Mouse (Mus musculus): ENCODE data around the gene Gucd1. TPM values are rescaled to one million over a fixed set of nuclear protein-coding genes. Genes with fewer than 3 reads are reported as not detected.
"Not testable (repeated sequence)": the region's sequence is repeated elsewhere in the genome, so short reads cannot be mapped to it uniquely, and the experiment has no call there.

The Gucd1 gene
- total and polyA plus RNA-seq, 3 experiments = 16.8 to 19.0 (median 18.0) TPM

GRCm38 (mm10) chr10:75500345-75500744 lies 17.4 kb downstream of the Gucd1 start:
- Histone ChIP-seq H3K9ac (ENCODE audit: insufficient read depth, low read depth) (no peak overlapping the region), H3K4me3 (replicated peaks in 1 of 3; ENCODE audit: low read depth in 2 of 3, low read length in 2 of 3, poor library complexity in 1 of 3) (no peak overlapping the region), H3K4me2 (ENCODE audit: insufficient read depth, low read depth, poor library complexity, severe bottlenecking) (no peak overlapping the region), H3K27ac (ENCODE audit: insufficient read depth, low read depth) (no peak overlapping the region), H3K79me2 (replicated peaks; ENCODE audit: control insufficient read depth, extremely low read depth, insufficient read depth, poor library complexity, severe bottlenecking) (no peaks in the 10 kb centered on the region), H3K9me3 (replicated peaks; ENCODE audit: low read length) (no peaks in the 10 kb centered on the region), H3K27me3 (replicated peaks) (no peaks in the 10 kb centered on the region), H3K4me1 (ENCODE audit: control insufficient read depth in 1 of 2, insufficient read depth in 2 of 2) (peaks cover 2 to 16% of the 10 kb centered on the region in 2 experiments; a peak in 3 of 4 replicates), H3K36me3 (replicated peaks in 1 of 2; ENCODE audit: control insufficient read depth in 1 of 2, insufficient read depth in 1 of 2, low read length in 1 of 2) (peaks cover 0 to 4% of the 10 kb centered on the region in 2 experiments)
- dilution Hi-C loops (cut with MboI; ENCODE audit: extremely low pct_ligation_motif_present, extremely low pct_unique_long_range_greater_than_20kb, low sequenced_read_pairs) = no loop called here
- in situ Hi-C loops (cut with MboI; ENCODE audit: low pct_ligation_motif_present, low pct_unique_long_range_greater_than_20kb, low sequenced_read_pairs) = loop anchor here (10.0 kb wide), 1 partner anchor 56 kb away; no protein-coding TSS in a partner anchor
- TF ChIP-seq NELFE (IDR thresholded peaks at IDR 0.05; ENCODE audit: low read depth, low read length) (no peak), RAD21 (IDR thresholded peaks at IDR 0.05; ENCODE audit: low read depth, low read length) (no peak), MAFK (IDR thresholded peaks at IDR 0.05; ENCODE audit: insufficient replicate concordance, low read length) (no peak), MAZ (IDR thresholded peaks at IDR 0.05; ENCODE audit: low read depth, low read length) (no peak), USF2 (conservative IDR thresholded peaks at IDR 0.05; ENCODE audit: low read depth, low read length) (no peak), CHD1 (IDR thresholded peaks at IDR 0.05; ENCODE audit: low read depth, low read length) (no peak), MAX (IDR thresholded peaks at IDR 0.05; ENCODE audit: low read length) (no peak)
- no peak for DNase-seq (ENCODE audit: extremely low read depth)

- H3K4me2 ChIP-seq (ENCODE audit: insufficient read depth, low read depth, poor library complexity, severe bottlenecking) = no peak overlapping the region; the same call in 1 of the 2 replicates
- dilution Hi-C loops (cut with MboI; ENCODE audit: extremely low pct_ligation_motif_present, extremely low pct_unique_long_range_greater_than_20kb, low sequenced_read_pairs) (no loop called here), in situ Hi-C loops (cut with MboI; ENCODE audit: low pct_ligation_motif_present, low pct_unique_long_range_greater_than_20kb, low sequenced_read_pairs) (loop anchor here (10.0 kb wide), 1 partner anchor 55 kb away; no protein-coding TSS in a partner anchor)
- DNase-seq (ENCODE audit: extremely low read depth) = no peak
- no peaks in the 10 kb centered on the region for H3K9me3 ChIP-seq (replicated peaks; ENCODE audit: low read length)
- H3K36me3 ChIP-seq (replicated peaks in 1 of 2; ENCODE audit: control insufficient read depth in 1 of 2, insufficient read depth in 1 of 2, low read length in 1 of 2) = peaks cover 0 to 4% of the 10 kb centered on the region in 2 experiments
- H3K27ac ChIP-seq (ENCODE audit: insufficient read depth, low read depth) = no peak overlapping the region
- H3K79me2 ChIP-seq (replicated peaks; ENCODE audit: control insufficient read depth, extremely low read depth, insufficient read depth, poor library complexity, severe bottlenecking) = no peaks in the 10 kb centered on the region
- H3K9ac ChIP-seq (ENCODE audit: insufficient read depth, low read depth) = no peak overlapping the region
- TF ChIP-seq POLR2A (IDR thresholded peaks at IDR 0.05; ENCODE audit: low read depth, low read length) (no peak), ETS1 (conservative IDR thresholded peaks at IDR 0.05; ENCODE audit: low read depth, low read length) (no peak), NELFE (IDR thresholded peaks at IDR 0.05; ENCODE audit: low read depth, low read length) (no peak), TBP (conservative IDR thresholded peaks at IDR 0.05; ENCODE audit: low read depth, low read length) (no peak), MEF2A (IDR thresholded peaks at IDR 0.05; ENCODE audit: borderline replicate concordance, low read depth, low read length) (no peak), SMC3 (IDR thresholded peaks at IDR 0.05; ENCODE audit: low read depth, low read length) (no peak), RAD21 (IDR thresholded peaks at IDR 0.05; ENCODE audit: low read depth, low read length) (no peak), EP300 (IDR thresholded peaks at IDR 0.05; ENCODE audit: low read length) (no peak)
- peaks cover under 1 to 17% of the 10 kb centered on the region in 2 experiments; a peak in 3 of 4 replicates for H3K4me1 ChIP-seq (ENCODE audit: control insufficient read depth in 1 of 2, insufficient read depth in 2 of 2)
- H3K27me3 ChIP-seq (replicated peaks) = no peaks in the 10 kb centered on the region
- no peak overlapping the region for H3K4me3 ChIP-seq (replicated peaks in 1 of 3; ENCODE audit: low read depth in 2 of 3, low read length in 2 of 3, poor library complexity in 1 of 3)
These were observed 18.0 kb downstream of the Gucd1 start for GRCm38 (mm10) chr10:75499791-75500190.

- H3K27me3 ChIP-seq (replicated peaks); H3K9me3 ChIP-seq (replicated peaks; ENCODE audit: low read length); dilution Hi-C loops (cut with MboI; ENCODE audit: extremely low pct_ligation_motif_present, extremely low pct_unique_long_range_greater_than_20kb, low sequenced_read_pairs); H3K79me2 ChIP-seq (replicated peaks; ENCODE audit: control insufficient read depth, extremely low read depth, insufficient read depth, poor library complexity, severe bottlenecking); H3K27ac ChIP-seq (ENCODE audit: insufficient read depth, low read depth); H3K9ac ChIP-seq (ENCODE audit: insufficient read depth, low read depth); H3K4me2 ChIP-seq (ENCODE audit: insufficient read depth, low read depth, poor library complexity, severe bottlenecking); in situ Hi-C loops (cut with MboI; ENCODE audit: low pct_ligation_motif_present, low pct_unique_long_range_greater_than_20kb, low sequenced_read_pairs); H3K36me3 ChIP-seq (replicated peaks in 1 of 2; ENCODE audit: control insufficient read depth in 1 of 2, insufficient read depth in 1 of 2, low read length in 1 of 2); DNase-seq (ENCODE audit: extremely low read depth); H3K4me3 ChIP-seq (replicated peaks in 1 of 3; ENCODE audit: low read depth in 2 of 3, low read length in 2 of 3, poor library complexity in 1 of 3): not testable (repeated sequence)
- H3K4me1 ChIP-seq (ENCODE audit: control insufficient read depth in 1 of 2, insufficient read depth in 2 of 2) = peaks cover 2 to 22% of the 10 kb centered on the region in 2 experiments; a peak in 3 of 4 replicates
These were observed 18.6 kb downstream of the Gucd1 start for GRCm38 (mm10) chr10:75499214-75499613.

Data from CH12.LX (cell line).